Comparison of ENCODE assay signal across 23 mouse cellular contexts in genomic region chr5:87091111-87091510, GRCm38 (mm10). TPM values are rescaled to one million over a fixed set of nuclear protein-coding genes. Genes with fewer than 3 reads are reported as not detected.
A peak's percentile ranks its signal among the peaks of the same experiment; 100 is the strongest.
DNase-seq lines count a peak whose midpoint lies in the region; TF ChIP-seq lines count a peak whose summit lies in the region.
"Had no signal": no experiment of that assay in that cellular context is flagged by ENCODE, and none has a peak within 500 bp of the region (broad histone marks: within the 10 kb centered on the region; RNA-seq: fewer than 3 reads in every experiment).

No protein-coding gene starts in this region.

- H3K27ac ChIP-seq in liver, adult 2 months (replicated peaks; ENCODE audit: insufficient read depth, low read depth, low read length) = no peak overlapping the region; the same call in 1 of the 2 replicates

- H3K9ac ChIP-seq in liver, adult 2 months (ENCODE audit: low read depth, low read length) = no peak overlapping the region

- H3K36me3 ChIP-seq in liver, adult 2 months (ENCODE audit: control insufficient read depth, insufficient read depth, low read length) = peaks cover 21% of the 10 kb centered on the region
- H3K36me3 ChIP-seq: G1E had no signal

- TF ChIP-seq POLR2A in liver, adult 2 months (IDR thresholded peaks at IDR 0.05; ENCODE audit: extremely low read depth, insufficient read depth, low read length) = no peak

- no peaks in the 10 kb centered on the region; the same call in 1 of the 2 replicates for H3K79me2 ChIP-seq in liver, adult 2 months (ENCODE audit: control insufficient read depth, insufficient read depth, low read length)

- no peak for TF ChIP-seq CTCF in liver, adult 2 months (IDR thresholded peaks at IDR 0.05; ENCODE audit: low read depth, low read length)

- peaks cover 13% of the 10 kb centered on the region for H3K4me1 ChIP-seq in liver, adult 2 months (ENCODE audit: control insufficient read depth, insufficient read depth, low read length)

- H3K4me3 ChIP-seq in liver, adult 2 months (ENCODE audit: insufficient read depth, low read depth, low read length) = peak overlapping the region; percentile 63; the same call in 1 of the 2 replicates

- DNase-seq in liver, adult 2 months (ENCODE audit: extremely low read depth, low read depth, low spot score) = peak; percentile 92
- DNase-seq in liver = no peak
- DNase-seq: adrenal gland, adult 2 months; adrenal gland, adult 8-10 months; adrenal gland, postnatal 10 days; adrenal gland, postnatal 14 days; adrenal gland, postnatal 25 days; adrenal gland, postnatal 36 days; B cell, adult 2 months; cerebellum, adult 11 months; cerebellum, adult 11-12 months; cerebellum, adult 18-20 months; cerebellum, adult 2 months had no signal

- no peaks in the 10 kb centered on the region for H3K27me3 ChIP-seq in liver, adult 2 months (ENCODE audit: control insufficient read depth, insufficient read depth, low read length)
- H3K27me3 ChIP-seq: CH12.LX, Patski had no signal

RNA-seq across cellular contexts. Expression of gene Ugt2b36, which starts 1.2 kb away (rescaled TPM):
- total RNA-seq in liver, adult 2 months (2014; rRNA removed) = 733 and 837 TPM in 2 replicates
- 177 and 205 TPM in 2 replicates for polyA plus RNA-seq in liver, adult 2 months (2012; rRNA removed)
- total RNA-seq: adrenal gland, adult 18-20 months; adrenal gland, postnatal 25 days; adrenal gland, postnatal 36 days; CH12.LX; ES-E14; MEL had no signal
- polyA plus RNA-seq: activated CD4-positive, CD25-positive, alpha-beta regulatory T cell, adult 4 months; adrenal gland, adult 2 months; brain, embryonic 14.5 days; C2C12; CD4-positive, CD25-positive, alpha-beta regulatory T cell, adult 4 months; cerebellum, adult 2 months; G1E; Patski had no signal

RNA-seq across cellular contexts. Expression of gene Ugt2b5, which starts 49.0 kb away (rescaled TPM):
- 1,154 and 1,251 TPM in 2 replicates for total RNA-seq in liver, adult 2 months (2014; rRNA removed)
- 180 and 189 TPM in 2 replicates for polyA plus RNA-seq in liver, adult 2 months (2012; rRNA removed)
- total RNA-seq: adrenal gland, adult 18-20 months; adrenal gland, postnatal 25 days; CH12.LX; ES-E14; G1E; MEL had no signal
- polyA plus RNA-seq: activated CD4-positive, CD25-positive, alpha-beta regulatory T cell, adult 4 months; brain, embryonic 14.5 days; C2C12; CD4-positive, CD25-positive, alpha-beta regulatory T cell, adult 4 months; G1E had no signal
